Mouse (Mus musculus): ENCODE measurements around the gene Tdrd12. TPM values are rescaled to one million over a fixed set of nuclear protein-coding genes. Genes with fewer than 3 reads are reported as not detected.

Gene Tdrd12
- polyA plus RNA-seq, 1 experiment from 2014 or later = 0.19 TPM

DNA sequence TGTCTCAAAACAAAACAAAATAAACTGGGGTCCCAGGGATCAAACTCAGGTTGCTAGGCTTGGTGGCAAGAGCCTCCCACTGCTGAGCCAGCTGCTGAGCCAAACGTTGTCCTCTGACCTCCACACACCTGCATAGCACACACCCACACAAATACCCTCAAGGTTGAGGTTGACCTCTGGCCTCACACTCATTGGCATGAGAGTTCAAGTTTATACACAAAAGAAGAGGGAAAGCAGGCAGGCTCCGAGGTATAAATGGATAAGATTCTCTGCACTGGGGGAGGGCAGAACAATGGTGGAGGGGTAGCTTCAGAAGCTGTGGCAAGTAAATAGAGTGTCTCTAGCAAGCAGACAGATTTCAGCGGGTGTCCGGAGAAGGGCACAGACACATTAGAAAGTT lies 90.0 kb downstream of the Tdrd12 start:
- Histone ChIP-seq H3K27ac (replicated peaks) (no peak overlapping the region), H3K4me2 (replicated peaks; ENCODE audit: low read depth) (no peak overlapping the region), H3K4me1 (replicated peaks; ENCODE audit: control insufficient read depth, insufficient read depth) (no peaks in the 10 kb centered on the region), H3K9me3 (ENCODE audit: control insufficient read depth, low read length) (no peaks in the 10 kb centered on the region), H3K4me3 (ENCODE audit: low read depth, low read length) (no peak overlapping the region), H3K27me3 (ENCODE audit: control insufficient read depth, insufficient read depth, low read length) (no peaks in the 10 kb centered on the region), H3K36me3 (ENCODE audit: control insufficient read depth, insufficient read depth, low read length) (no peaks in the 10 kb centered on the region), H3K9ac (ENCODE audit: low read length) (no peak overlapping the region)
- ATAC-seq (ENCODE audit: low FRiP score, low TSS enrichment) (no peak), DNase-seq (ENCODE audit: low spot score) (no peak)
- 16% methylated on average over 4 of the region's 4 CpGs for WGBS
- TF ChIP-seq CTCF (IDR thresholded peaks at IDR 0.05; ENCODE audit: low read depth) (no peak), EP300 (optimal IDR thresholded peaks at IDR 0.05) (no peak)

GRCm38 (mm10) chr7:35435266-35435665 lies 102.3 kb downstream of the Tdrd12 start:
- Histone ChIP-seq H3K4me1 (replicated peaks; ENCODE audit: control insufficient read depth, insufficient read depth) (no peaks in the 10 kb centered on the region), H3K9ac (ENCODE audit: low read length) (no peak overlapping the region), H3K27me3 (ENCODE audit: control insufficient read depth, insufficient read depth, low read length) (no peaks in the 10 kb centered on the region), H3K4me2 (replicated peaks; ENCODE audit: low read depth) (no peak overlapping the region), H3K36me3 (ENCODE audit: control insufficient read depth, insufficient read depth, low read length) (peaks cover 21% of the 10 kb centered on the region), H3K4me3 (ENCODE audit: low read depth, low read length) (no peak overlapping the region), H3K9me3 (ENCODE audit: control insufficient read depth, low read length) (no peaks in the 10 kb centered on the region), H3K27ac (replicated peaks) (no peak overlapping the region)
- no peak for DNase-seq (ENCODE audit: low spot score)
- ATAC-seq (ENCODE audit: low FRiP score, low TSS enrichment) = no peak
- WGBS = 75% methylated on average over 9 of the region's 9 CpGs
- TF ChIP-seq CTCF (IDR thresholded peaks at IDR 0.05; ENCODE audit: low read depth) (no peak), EP300 (optimal IDR thresholded peaks at IDR 0.05) (no peak)

GRCm38 (mm10) chr7:35428146-35428545 lies 109.4 kb downstream of the Tdrd12 start:
- no peak for DNase-seq (ENCODE audit: low spot score)
- Histone ChIP-seq H3K9me3 (ENCODE audit: control insufficient read depth, low read length) (no peaks in the 10 kb centered on the region), H3K4me2 (replicated peaks; ENCODE audit: low read depth) (no peak overlapping the region), H3K27me3 (ENCODE audit: control insufficient read depth, insufficient read depth, low read length) (no peaks in the 10 kb centered on the region), H3K4me1 (replicated peaks; ENCODE audit: control insufficient read depth, insufficient read depth) (no peaks in the 10 kb centered on the region), H3K4me3 (ENCODE audit: low read depth, low read length) (no peak overlapping the region), H3K27ac (replicated peaks) (no peak overlapping the region), H3K36me3 (ENCODE audit: control insufficient read depth, insufficient read depth, low read length) (peaks cover 23% of the 10 kb centered on the region; the same call in 1 of the 2 replicates), H3K9ac (ENCODE audit: low read length) (no peak overlapping the region)
- 87% methylated on average over 10 of the region's 10 CpGs for WGBS
- TF ChIP-seq EP300 (optimal IDR thresholded peaks at IDR 0.05) = no peak
- no peak for TF ChIP-seq CTCF (IDR thresholded peaks at IDR 0.05; ENCODE audit: low read depth)
- no peak for ATAC-seq (ENCODE audit: low FRiP score, low TSS enrichment)

DNA sequence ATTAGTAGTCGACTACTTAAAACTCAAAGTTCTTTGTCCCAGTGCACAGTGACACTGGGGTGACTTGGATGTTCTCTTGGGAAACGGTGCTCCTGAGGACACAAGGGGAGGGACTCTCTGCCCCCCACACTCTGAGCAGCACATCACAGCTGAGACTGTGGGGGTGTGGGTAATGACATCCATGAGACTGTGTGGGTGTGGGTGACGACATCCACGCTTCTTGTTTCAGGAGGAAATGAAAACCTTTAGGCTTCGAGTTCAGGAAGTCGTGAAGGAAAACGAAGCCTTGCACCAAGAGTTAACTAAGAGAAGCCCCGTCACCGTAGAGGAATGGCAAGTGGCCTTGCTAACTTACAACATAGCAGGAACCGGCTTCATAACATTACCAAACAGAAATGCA lies 114.5 kb downstream of the Tdrd12 start:
- Histone ChIP-seq H3K4me2 (replicated peaks; ENCODE audit: low read depth) (no peak overlapping the region), H3K27me3 (ENCODE audit: control insufficient read depth, insufficient read depth, low read length) (no peaks in the 10 kb centered on the region), H3K4me3 (ENCODE audit: low read depth, low read length) (no peak overlapping the region), H3K36me3 (ENCODE audit: control insufficient read depth, insufficient read depth, low read length) (peaks cover 15% of the 10 kb centered on the region; the same call in 1 of the 2 replicates), H3K9me3 (ENCODE audit: control insufficient read depth, low read length) (no peaks in the 10 kb centered on the region), H3K9ac (ENCODE audit: low read length) (no peak overlapping the region), H3K4me1 (replicated peaks; ENCODE audit: control insufficient read depth, insufficient read depth) (no peaks in the 10 kb centered on the region), H3K27ac (replicated peaks) (no peak overlapping the region)
- ATAC-seq (ENCODE audit: low FRiP score, low TSS enrichment) (no peak), DNase-seq (ENCODE audit: low spot score) (no peak)
- 88% methylated on average over 10 of the region's 10 CpGs for WGBS
- TF ChIP-seq CTCF (IDR thresholded peaks at IDR 0.05; ENCODE audit: low read depth) (no peak), EP300 (optimal IDR thresholded peaks at IDR 0.05) (no peak)

Other genes with a start within 250 kb of the Tdrd12 start
- 9.1 and 9.3 TPM in 2 replicates for gene Gpatch1, start 219.3 kb downstream of the Tdrd12 start, polyA plus RNA-seq (2015; fragmentation: Nextera tagmentation; extraction: Ambion mirVana)
- gene Rhpn2, start 203.6 kb downstream of the Tdrd12 start, polyA plus RNA-seq (2015; fragmentation: Nextera tagmentation; extraction: Ambion mirVana) = 23.1 and 24.4 TPM in 2 replicates
- gene Faap24, start 140.9 kb downstream of the Tdrd12 start, polyA plus RNA-seq (2015; fragmentation: Nextera tagmentation; extraction: Ambion mirVana) = 8.8 and 9.3 TPM in 2 replicates
- gene Cep89, start 140.7 kb downstream of the Tdrd12 start, polyA plus RNA-seq (2015; fragmentation: Nextera tagmentation; extraction: Ambion mirVana) = 11.7 and 12.3 TPM in 2 replicates
- gene Slc7a9, start 88.9 kb downstream of the Tdrd12 start, polyA plus RNA-seq (2015; fragmentation: Nextera tagmentation; extraction: Ambion mirVana) = 0.13 and 0.30 TPM in 2 replicates
- gene Nudt19, start 18.6 kb upstream of the Tdrd12 start, polyA plus RNA-seq (2015; fragmentation: Nextera tagmentation; extraction: Ambion mirVana) = 60.8 and 68.9 TPM in 2 replicates
- gene Rgs9bp, start 47.8 kb upstream of the Tdrd12 start, polyA plus RNA-seq (2015; fragmentation: Nextera tagmentation; extraction: Ambion mirVana) = 0.28 and 0.48 TPM in 2 replicates
- 17.0 and 17.3 TPM in 2 replicates for gene Ankrd27, start 48.5 kb upstream of the Tdrd12 start, polyA plus RNA-seq (2015; fragmentation: Nextera tagmentation; extraction: Ambion mirVana)
- 190 and 196 TPM in 2 replicates for gene Pdcd5, start 109.8 kb upstream of the Tdrd12 start, polyA plus RNA-seq (2015; fragmentation: Nextera tagmentation; extraction: Ambion mirVana)
- gene Dpy19l3, start 216.7 kb upstream of the Tdrd12 start, polyA plus RNA-seq (2015; fragmentation: Nextera tagmentation; extraction: Ambion mirVana) = 7.9 and 9.0 TPM in 2 replicates